Mouse (Mus musculus): ENCODE results near the gene Hmx2. TPM values are rescaled to one million over a fixed set of nuclear protein-coding genes. Genes with fewer than 3 reads are reported as not detected.

Gene Hmx2
- not detected for total RNA-seq (2023)

DNA sequence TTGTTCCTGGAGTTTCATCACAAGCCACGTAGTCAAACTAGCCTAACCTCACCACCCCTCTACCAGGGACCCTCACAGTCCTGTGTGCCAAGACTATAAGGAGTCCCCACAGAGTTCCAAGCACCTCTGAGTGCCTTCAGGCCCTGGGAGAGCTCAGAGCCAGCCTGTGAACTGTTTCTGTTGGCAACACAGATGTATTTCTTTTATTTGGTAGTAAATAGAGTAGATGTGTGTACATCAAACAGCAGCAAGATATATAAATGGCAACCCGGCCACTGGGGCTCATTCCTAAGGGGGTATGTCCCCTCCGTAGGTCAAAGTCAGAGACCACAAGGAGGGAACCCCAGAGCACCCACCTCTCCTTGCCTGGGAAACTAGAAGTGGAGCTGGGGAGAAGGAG is at the start of gene Hmx2:
Hmx2 (plus strand) TSS at position 301 of the 400 bp plus-strand sequence.

DNA sequence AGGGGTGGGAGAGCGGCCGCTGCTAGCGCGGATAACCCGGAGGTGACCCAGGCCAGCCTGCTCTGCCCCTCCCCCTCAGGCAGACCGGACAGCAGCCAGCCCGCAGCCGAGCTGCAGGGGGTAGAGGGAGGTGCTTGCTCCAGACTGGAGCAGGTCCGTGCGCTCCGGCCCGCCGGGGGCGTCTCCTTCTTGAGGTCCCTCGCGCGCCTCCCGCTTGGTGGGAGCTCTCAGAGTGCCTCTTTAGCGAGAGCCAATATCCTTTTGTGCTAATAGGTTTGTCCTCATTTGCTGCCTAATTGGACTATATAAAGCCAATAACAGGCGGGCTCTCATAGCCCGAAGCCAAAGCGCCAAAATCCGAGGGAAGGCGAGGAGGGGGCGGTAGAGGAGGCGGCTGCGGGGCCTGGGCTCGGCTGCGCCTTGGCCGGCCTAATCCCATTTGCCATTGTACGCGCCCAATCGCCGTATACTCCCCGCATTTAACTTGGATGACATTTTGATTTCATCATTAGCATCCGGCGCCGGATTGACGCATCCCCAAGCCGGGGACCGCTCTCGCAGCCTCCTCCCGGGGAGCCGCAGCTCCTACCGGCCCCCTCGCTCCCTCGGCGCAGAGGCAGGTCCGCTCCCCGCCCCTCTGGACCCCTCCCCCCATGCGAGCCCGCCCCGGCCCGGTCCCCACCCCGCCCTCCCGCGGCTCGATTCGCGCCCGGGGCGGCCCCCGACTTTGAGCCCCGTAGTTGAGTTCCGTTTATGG is 6.3 kb upstream of the Hmx2 start, which contains the start of gene Hmx3:
Hmx3 (plus strand) TSS at position 753 of the 757 bp plus-strand sequence.

GRCm38 (mm10) chr7:131559986-131560696 is 11.6 kb downstream of the Hmx2 start, which contains the start of gene Bub3:
TSS of gene Bub3 (plus strand) at chr7:131560222.

Other genes starting within 250 kb of the Hmx2 start
- not detected for gene Cuzd1, start 226.5 kb upstream of the Hmx2 start, total RNA-seq (2023)
- 1 to 10 TPM in 1 of 2 experiments, not detected in 1; 1.5 TPM for gene Fam24b, start 219.3 kb upstream of the Hmx2 start, total RNA-seq (2023)
- gene Fam24a, start 214.9 kb upstream of the Hmx2 start, total RNA-seq (2023): not detected
- 10 to 100 TPM; 22.5 to 29.6 TPM for gene 2310057M21Rik, start 186.0 kb upstream of the Hmx2 start, total RNA-seq (2023)
- 10 to 100 TPM; 26.7 to 29.1 TPM for gene Pstk, start 177.6 kb upstream of the Hmx2 start, total RNA-seq (2023)
- 10 to 100 TPM; 80.2 to 80.4 TPM for gene Ikzf5, start 138.3 kb upstream of the Hmx2 start, total RNA-seq (2023)
- gene Acadsb, start 138.2 kb upstream of the Hmx2 start, total RNA-seq (2023): 10 to 100 TPM; 21.1 to 23.9 TPM
- gene Hmx3, start 5.9 kb upstream of the Hmx2 start, total RNA-seq (2023): not detected
- gene Bub3, start 11.4 kb downstream of the Hmx2 start, total RNA-seq (2023): 10 to 100 TPM; 57.3 to 71.8 TPM